Mouse (Mus musculus): ENCODE measurements around the gene Sufu. TPM values are rescaled to one million over a fixed set of nuclear protein-coding genes. Genes with fewer than 3 reads are reported as not detected.

The Sufu gene
- polyA plus RNA-seq, 1 experiment from 2014 or later: 13.1 TPM

- H3K36me3 ChIP-seq (ENCODE audit: insufficient read depth, low read length): peaks cover 10% of the 10 kb centered on the region; the same call in 1 of the 2 replicates
- DNase-seq (ENCODE audit: low spot score): no peak
- H3K4me1 ChIP-seq (ENCODE audit: insufficient read depth, low read depth, low read length): no peaks in the 10 kb centered on the region
- no peak for ATAC-seq
- H3K4me3 ChIP-seq (ENCODE audit: low read depth, low read length): no peak overlapping the region
- TF ChIP-seq CTCF (IDR thresholded peaks at IDR 0.05) (no peak; the same call in 1 of the 2 replicates), EP300 (IDR thresholded peaks at IDR 0.05) (no peak)
- no peaks in the 10 kb centered on the region for H3K9me3 ChIP-seq (ENCODE audit: low read length)
- H3K4me2 ChIP-seq (replicated peaks; ENCODE audit: low read depth, low read length): no peak overlapping the region
- no peak overlapping the region for H3K27ac ChIP-seq (ENCODE audit: low read length)
- H3K27me3 ChIP-seq (replicated peaks; ENCODE audit: insufficient read depth, low read length): no peaks in the 10 kb centered on the region
- no peak overlapping the region for H3K9ac ChIP-seq (replicated peaks; ENCODE audit: low read depth)
- WGBS: 70% methylated on average over 8 of the region's 8 CpGs
Measured at GRCm38 (mm10) chr19:46406592-46407386, 10.1 kb downstream of the Sufu start.

- H3K27ac ChIP-seq (ENCODE audit: low read length): no peak overlapping the region
- H3K27me3 ChIP-seq (replicated peaks; ENCODE audit: insufficient read depth, low read length): no peaks in the 10 kb centered on the region
- no peaks in the 10 kb centered on the region for H3K4me1 ChIP-seq (ENCODE audit: insufficient read depth, low read depth, low read length)
- TF ChIP-seq EP300 (IDR thresholded peaks at IDR 0.05): no peak
- TF ChIP-seq CTCF (IDR thresholded peaks at IDR 0.05): no peak
- no peak for DNase-seq (ENCODE audit: low spot score)
- H3K9ac ChIP-seq (replicated peaks; ENCODE audit: low read depth): no peak overlapping the region
- no peaks in the 10 kb centered on the region for H3K36me3 ChIP-seq (ENCODE audit: insufficient read depth, low read length)
- WGBS: 60% methylated on average over 3 of the region's 3 CpGs
- no peaks in the 10 kb centered on the region for H3K9me3 ChIP-seq (ENCODE audit: low read length)
- no peak for ATAC-seq
- no peak overlapping the region for H3K4me2 ChIP-seq (replicated peaks; ENCODE audit: low read depth, low read length)
- H3K4me3 ChIP-seq (ENCODE audit: low read depth, low read length): no peak overlapping the region
Measured at GRCm38 (mm10) chr19:46409506-46409905, 12.8 kb downstream of the Sufu start.

- ATAC-seq: peak; percentile 5; the same call in 1 of the 2 replicates
- Histone ChIP-seq H3K9me3 (ENCODE audit: low read length) (no peaks in the 10 kb centered on the region), H3K27ac (ENCODE audit: low read length) (no peak overlapping the region), H3K36me3 (ENCODE audit: insufficient read depth, low read length) (no peaks in the 10 kb centered on the region), H3K4me3 (ENCODE audit: low read depth, low read length) (no peak overlapping the region), H3K4me2 (replicated peaks; ENCODE audit: low read depth, low read length) (no peak overlapping the region), H3K9ac (replicated peaks; ENCODE audit: low read depth) (no peak overlapping the region), H3K4me1 (ENCODE audit: insufficient read depth, low read depth, low read length) (no peaks in the 10 kb centered on the region), H3K27me3 (replicated peaks; ENCODE audit: insufficient read depth, low read length) (no peaks in the 10 kb centered on the region)
- TF ChIP-seq CTCF (IDR thresholded peaks at IDR 0.05): no peak
- TF ChIP-seq EP300 (IDR thresholded peaks at IDR 0.05): no peak
- DNase-seq (ENCODE audit: low spot score): no peak
- 67% methylated on average over 12 of the region's 12 CpGs for WGBS
Measured at GRCm38 (mm10) chr19:46412056-46412805, 15.5 kb downstream of the Sufu start.

DNA sequence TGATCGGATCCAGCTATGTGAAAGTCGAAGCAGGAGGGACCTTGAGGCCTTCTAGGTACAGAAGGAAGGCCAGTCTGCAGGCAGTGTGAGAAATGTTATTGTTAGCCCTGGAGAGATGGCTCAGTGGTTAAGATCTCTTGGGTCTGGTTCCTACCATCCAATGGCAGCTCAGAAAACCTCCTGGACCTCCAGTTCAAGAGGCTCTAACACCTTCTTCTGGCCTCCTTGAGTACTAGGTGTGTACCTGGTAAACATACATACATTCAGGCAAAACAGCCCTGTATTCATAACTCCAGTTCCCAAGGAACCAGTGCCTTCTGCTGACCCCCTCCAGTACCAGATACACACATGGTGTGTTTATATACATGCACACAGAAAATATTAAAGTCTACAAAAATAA is 17.3 kb downstream of the Sufu start:
- DNase-seq (ENCODE audit: low spot score) (no peak), ATAC-seq (peak; percentile 53)
- no peaks in the 10 kb centered on the region for H3K9me3 ChIP-seq (ENCODE audit: low read length)
- H3K36me3 ChIP-seq (ENCODE audit: insufficient read depth, low read length): no peaks in the 10 kb centered on the region
- no peaks in the 10 kb centered on the region for H3K27me3 ChIP-seq (replicated peaks; ENCODE audit: insufficient read depth, low read length)
- H3K4me2 ChIP-seq (replicated peaks; ENCODE audit: low read depth, low read length): no peak overlapping the region
- H3K9ac ChIP-seq (replicated peaks; ENCODE audit: low read depth): no peak overlapping the region
- WGBS: 69% methylated on average over 2 of the region's 2 CpGs
- H3K4me1 ChIP-seq (ENCODE audit: insufficient read depth, low read depth, low read length): no peaks in the 10 kb centered on the region
- no peak for TF ChIP-seq EP300 (IDR thresholded peaks at IDR 0.05)
- no peak for TF ChIP-seq CTCF (IDR thresholded peaks at IDR 0.05)
- no peak overlapping the region for H3K27ac ChIP-seq (ENCODE audit: low read length)
- no peak overlapping the region for H3K4me3 ChIP-seq (ENCODE audit: low read depth, low read length)

DNA sequence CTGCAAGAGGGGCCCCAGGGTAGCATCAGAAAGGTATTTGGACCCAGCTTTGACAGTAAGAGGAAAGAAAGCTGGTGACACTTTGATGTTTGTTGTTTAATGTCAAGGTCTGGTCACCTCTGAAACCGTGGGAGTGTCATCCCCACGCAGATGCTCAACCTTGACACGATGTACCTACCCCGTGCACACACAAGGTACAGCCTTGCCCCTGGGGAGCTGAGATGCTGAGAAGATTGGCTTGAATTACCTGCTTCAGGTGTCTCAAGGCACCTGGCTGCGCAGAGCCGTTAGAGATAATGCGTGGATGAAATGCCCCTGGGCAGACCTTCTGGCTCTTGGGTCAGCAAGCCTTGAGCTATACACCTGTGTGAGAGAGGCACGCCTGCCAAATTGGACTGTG is 17.8 kb downstream of the Sufu start:
- TF ChIP-seq CTCF (IDR thresholded peaks at IDR 0.05): no peak
- no peak for TF ChIP-seq EP300 (IDR thresholded peaks at IDR 0.05)
- Histone ChIP-seq H3K4me3 (ENCODE audit: low read depth, low read length) (no peak overlapping the region), H3K9ac (replicated peaks; ENCODE audit: low read depth) (no peak overlapping the region), H3K4me2 (replicated peaks; ENCODE audit: low read depth, low read length) (no peak overlapping the region), H3K27ac (ENCODE audit: low read length) (no peak overlapping the region), H3K27me3 (replicated peaks; ENCODE audit: insufficient read depth, low read length) (no peaks in the 10 kb centered on the region), H3K9me3 (ENCODE audit: low read length) (no peaks in the 10 kb centered on the region), H3K4me1 (ENCODE audit: insufficient read depth, low read depth, low read length) (no peaks in the 10 kb centered on the region), H3K36me3 (ENCODE audit: insufficient read depth, low read length) (no peaks in the 10 kb centered on the region)
- ATAC-seq (no peak), DNase-seq (ENCODE audit: low spot score) (no peak)
- WGBS: 85% methylated on average over 8 of the region's 8 CpGs

DNA sequence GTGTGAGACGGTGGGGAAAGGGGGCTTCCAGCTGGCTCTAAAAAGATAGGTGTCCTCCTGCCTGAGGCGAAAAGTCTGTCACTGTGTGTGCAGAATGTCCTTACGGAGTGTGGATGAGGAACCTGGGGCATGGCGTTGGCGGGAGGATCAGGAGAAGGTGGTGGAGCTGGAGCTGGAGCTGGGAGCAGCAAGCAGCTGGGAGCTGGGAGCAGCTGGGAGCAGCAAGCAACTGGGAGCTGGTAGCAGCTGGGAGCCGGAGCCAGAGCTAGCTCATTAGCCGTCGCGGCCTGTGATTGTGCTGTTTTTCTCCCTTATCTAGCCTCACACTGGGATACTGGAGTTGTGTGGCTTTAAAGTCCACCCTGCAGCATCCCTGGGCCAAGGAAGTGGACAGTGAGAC is 19.6 kb downstream of the Sufu start:
- no peaks in the 10 kb centered on the region for H3K36me3 ChIP-seq (ENCODE audit: insufficient read depth, low read length)
- WGBS: 70% methylated on average over 9 of the region's 9 CpGs
- H3K4me1 ChIP-seq (ENCODE audit: insufficient read depth, low read depth, low read length): no peaks in the 10 kb centered on the region
- H3K9me3 ChIP-seq (ENCODE audit: low read length): no peaks in the 10 kb centered on the region
- no peak overlapping the region for H3K4me3 ChIP-seq (ENCODE audit: low read depth, low read length)
- TF ChIP-seq EP300 (IDR thresholded peaks at IDR 0.05) (no peak), CTCF (IDR thresholded peaks at IDR 0.05) (no peak)
- no peak overlapping the region for H3K27ac ChIP-seq (ENCODE audit: low read length)
- no peak for DNase-seq (ENCODE audit: low spot score)
- no peak for ATAC-seq
- no peak overlapping the region for H3K9ac ChIP-seq (replicated peaks; ENCODE audit: low read depth)
- H3K4me2 ChIP-seq (replicated peaks; ENCODE audit: low read depth, low read length): no peak overlapping the region
- no peaks in the 10 kb centered on the region for H3K27me3 ChIP-seq (replicated peaks; ENCODE audit: insufficient read depth, low read length)
